Mouse (Mus musculus) small intestine, adult 2 months (tissue): ENCODE measurements around the gene Acot7.

Source experiments
- CTCF ChIP-seq: fragments of 200-500 bp; IDR thresholded peaks from 2 replicates; pipeline ENCODE4 v1.5.1; 2012; ENCODE audit warnings: low read depth, mild to moderate bottlenecking, control low read depth, inconsistent platforms, low read length, moderate library complexity, mixed read lengths; ENCODE audit not compliant: insufficient replicate concordance, insufficient read length; ENCODE audit errors: extremely low read depth
- POLR2A ChIP-seq: fragments of 200-500 bp; IDR thresholded peaks from 2 replicates; pipeline ENCODE4 v1.6.1; 2012; ENCODE audit warnings: low read depth, mild to moderate bottlenecking, control low read depth, inconsistent platforms, low read length, moderate library complexity

DNA sequence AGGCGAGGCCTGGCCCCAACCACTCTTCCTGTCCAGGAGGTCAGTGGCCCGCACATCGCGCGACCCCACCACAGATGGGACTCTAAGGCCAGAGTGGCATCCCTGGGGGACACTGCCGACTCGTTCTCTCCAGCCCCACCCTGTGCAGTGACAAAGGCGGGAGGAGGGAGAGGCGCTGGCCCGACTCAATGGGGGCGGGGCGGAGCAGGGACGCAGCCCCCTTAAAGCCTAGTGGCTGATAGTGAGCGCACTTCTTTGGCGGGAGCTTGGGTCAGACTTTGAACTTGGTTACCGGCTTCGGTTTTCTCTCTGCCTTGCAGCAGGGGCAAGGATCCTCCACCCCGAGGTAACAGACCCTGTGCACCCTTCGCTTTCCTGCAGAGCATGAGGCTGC lies 18.7 kb upstream of the Acot7 start:
- no peak for TF ChIP-seq CTCF
- TF ChIP-seq POLR2A: no peak
